In the genomic region with DNA sequence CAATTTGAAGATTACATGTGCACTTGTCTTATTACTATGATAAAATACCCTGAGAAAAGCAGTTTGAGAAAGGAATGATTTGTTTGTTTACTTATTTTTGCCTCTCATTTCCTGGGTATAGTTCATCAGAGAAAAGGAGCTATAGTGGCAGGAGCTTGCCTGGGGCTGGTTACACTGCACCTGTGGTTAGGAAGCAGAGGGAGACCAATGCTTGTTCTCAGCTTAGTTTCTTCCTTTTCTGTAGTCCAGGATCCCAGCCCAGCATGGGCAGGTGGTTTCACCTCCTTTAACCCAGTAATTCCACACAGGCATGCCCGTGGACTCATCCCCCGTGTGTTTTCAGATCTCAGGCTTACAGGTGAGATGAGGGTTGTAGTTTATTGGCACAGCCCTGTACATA, we compare ENCODE assay signal across 24 mouse cellular contexts.
"Had no signal": no experiment of that assay in that cellular context is flagged by ENCODE, and none has a peak within 500 bp of the region (broad histone marks: within the 10 kb centered on the region; RNA-seq: fewer than 3 reads in every experiment).

No protein-coding gene starts in this region.

- H3K4me1 ChIP-seq: heart, embryonic 10.5 days; heart, embryonic 12.5 days; hindbrain, embryonic 10.5 days; limb, embryonic 10.5 days; limb, embryonic 12.5 days; liver, embryonic 13.5 days; liver, embryonic 15.5 days had no signal

- H3K9me3 ChIP-seq: heart, embryonic 10.5 days; heart, embryonic 12.5 days; hindbrain, embryonic 10.5 days; hindbrain, embryonic 12.5 days; limb, embryonic 10.5 days; limb, embryonic 12.5 days; liver, embryonic 13.5 days; liver, embryonic 15.5 days had no signal

- H3K27ac ChIP-seq: gastrocnemius, adult 2 months; heart, embryonic 10.5 days; hindbrain, embryonic 10.5 days; hindbrain, embryonic 12.5 days; hindbrain, embryonic 14.5 days; kidney, postnatal 0 days; layer of hippocampus, adult 2 months; left cerebral cortex, adult 2 months; limb, embryonic 10.5 days; limb, embryonic 12.5 days; liver, embryonic 13.5 days; liver, embryonic 15.5 days had no signal

- ATAC-seq: inflammation-experienced regulatory T-cells, adult 6 months had no signal

- H3K4me3 ChIP-seq: gastrocnemius, adult 2 months; heart, embryonic 10.5 days; heart, embryonic 12.5 days; hindbrain, embryonic 10.5 days; hindbrain, embryonic 12.5 days; layer of hippocampus, adult 2 months; left cerebral cortex, adult 2 months; limb, embryonic 10.5 days; limb, embryonic 12.5 days; liver, embryonic 13.5 days; liver, embryonic 15.5 days had no signal

- DNase-seq: gastrocnemius, adult 2 months; gastrocnemius, postnatal 10 days; gastrocnemius, postnatal 25 days; heart, adult 18-20 months; heart, postnatal 10 days; heart, postnatal 4 days; kidney, adult 9 months; kidney, postnatal 14 days; kidney, postnatal 4 days; liver; liver, embryonic 13.5 days had no signal

- H3K27me3 ChIP-seq: heart, embryonic 12.5 days; hindbrain, embryonic 12.5 days; limb, embryonic 12.5 days; liver, embryonic 13.5 days; liver, embryonic 15.5 days had no signal

- H3K36me3 ChIP-seq: hindbrain, embryonic 12.5 days; liver, embryonic 13.5 days; liver, embryonic 15.5 days had no signal

- H3K9ac ChIP-seq: heart, embryonic 12.5 days; hindbrain, embryonic 12.5 days; hindbrain, embryonic 14.5 days; limb, embryonic 12.5 days; liver, embryonic 13.5 days; liver, embryonic 15.5 days had no signal

- H3K4me2 ChIP-seq: heart, embryonic 12.5 days; hindbrain, embryonic 12.5 days; hindbrain, embryonic 14.5 days; limb, embryonic 12.5 days; liver, embryonic 11.5 days; liver, embryonic 13.5 days; liver, embryonic 15.5 days had no signal
